Mouse (Mus musculus): ENCODE measurements around the gene Ptpn21. TPM values are rescaled to one million over a fixed set of nuclear protein-coding genes. Genes with fewer than 3 reads are reported as not detected.

Gene Ptpn21
- polyA plus RNA-seq, 1 experiment from 2014 or later, result 7.3 TPM

DNA sequence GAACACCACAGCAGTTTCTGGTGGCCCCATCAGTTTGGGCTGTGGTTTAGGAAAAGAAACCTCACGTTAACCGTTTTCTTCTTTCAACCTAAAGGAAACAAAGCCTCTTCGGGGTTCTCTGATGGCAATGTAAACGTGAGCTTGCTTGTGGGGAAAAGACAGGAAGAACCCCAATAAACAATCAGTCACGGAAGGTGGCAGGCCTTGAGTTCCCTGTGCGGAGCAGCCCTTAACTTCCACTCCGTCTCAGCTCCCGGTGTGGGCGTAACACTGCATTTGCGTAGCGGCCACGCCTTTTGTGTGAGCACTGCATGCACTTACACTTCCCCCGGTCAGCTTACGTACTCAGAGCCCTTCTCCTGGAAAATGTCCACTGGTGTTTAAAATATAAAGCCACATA is 59.9 kb downstream of the Ptpn21 start:
- Histone ChIP-seq H3K9ac (no peak overlapping the region), H3K4me1 (no peaks in the 10 kb centered on the region), H3K27ac (no peak overlapping the region), H3K4me2 (replicated peaks) (no peak overlapping the region), H3K36me3 (peaks cover 26% of the 10 kb centered on the region), H3K9me3 (no peaks in the 10 kb centered on the region), H3K4me3 (no peak overlapping the region), H3K27me3 (replicated peaks) (no peaks in the 10 kb centered on the region)
- WGBS, result 39% methylated on average over 14 of the region's 14 CpGs
- ATAC-seq (ENCODE audit: low FRiP score, low read depth), result no peak

GRCm38 (mm10) chr12:98676861-98677260 is 60.3 kb downstream of the Ptpn21 start:
- Histone ChIP-seq H3K27ac (no peak overlapping the region), H3K36me3 (peaks cover 21% of the 10 kb centered on the region), H3K4me2 (replicated peaks) (no peak overlapping the region), H3K4me3 (no peak overlapping the region), H3K9ac (no peak overlapping the region), H3K27me3 (replicated peaks) (no peaks in the 10 kb centered on the region), H3K4me1 (no peaks in the 10 kb centered on the region), H3K9me3 (no peaks in the 10 kb centered on the region)
- no peak for ATAC-seq (ENCODE audit: low FRiP score, low read depth)
- WGBS, result 95% methylated on average over 6 of the region's 6 CpGs

DNA sequence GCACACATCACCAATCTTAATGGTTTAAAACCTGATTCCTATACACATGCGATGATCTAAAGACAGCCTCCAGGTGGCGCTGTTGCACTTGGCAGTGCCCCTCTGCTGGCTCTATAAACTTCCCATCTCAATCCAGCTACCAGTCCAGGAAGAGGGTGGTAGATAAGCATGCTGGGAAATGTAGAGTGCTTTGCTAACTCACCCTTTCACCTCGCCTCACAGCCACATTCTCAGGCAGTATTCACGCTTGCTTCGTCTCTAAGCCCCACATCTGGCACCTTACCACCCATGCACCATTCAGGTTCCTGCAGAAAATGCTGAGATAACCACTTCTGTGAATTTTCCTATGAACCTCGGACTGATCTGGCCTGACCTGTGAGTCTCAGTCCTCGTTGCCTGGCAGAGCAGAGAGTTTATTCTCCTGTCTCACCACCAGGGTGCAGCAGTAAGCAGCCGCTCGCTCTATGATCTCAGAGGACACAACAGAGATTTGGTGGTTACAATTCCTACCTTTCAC is 62.5 kb downstream of the Ptpn21 start:
- no peaks in the 10 kb centered on the region for H3K9me3 ChIP-seq
- H3K27me3 ChIP-seq (replicated peaks), result no peaks in the 10 kb centered on the region
- H3K4me3 ChIP-seq, result 0 out of 2 replicates have a peak overlapping the region, but pooled peaks have one; percentile 13
- no peaks in the 10 kb centered on the region for H3K4me1 ChIP-seq
- ATAC-seq (ENCODE audit: low FRiP score, low read depth), result peak; percentile 82
- H3K36me3 ChIP-seq, result peaks cover 21% of the 10 kb centered on the region
- no peak overlapping the region for H3K27ac ChIP-seq
- H3K4me2 ChIP-seq (replicated peaks), result peak overlapping the region; percentile 44
- 0 out of 2 replicates have a peak overlapping the region, but pooled peaks have one; percentile 14 for H3K9ac ChIP-seq
- WGBS, result 14% methylated on average over 9 of the region's 9 CpGs

DNA sequence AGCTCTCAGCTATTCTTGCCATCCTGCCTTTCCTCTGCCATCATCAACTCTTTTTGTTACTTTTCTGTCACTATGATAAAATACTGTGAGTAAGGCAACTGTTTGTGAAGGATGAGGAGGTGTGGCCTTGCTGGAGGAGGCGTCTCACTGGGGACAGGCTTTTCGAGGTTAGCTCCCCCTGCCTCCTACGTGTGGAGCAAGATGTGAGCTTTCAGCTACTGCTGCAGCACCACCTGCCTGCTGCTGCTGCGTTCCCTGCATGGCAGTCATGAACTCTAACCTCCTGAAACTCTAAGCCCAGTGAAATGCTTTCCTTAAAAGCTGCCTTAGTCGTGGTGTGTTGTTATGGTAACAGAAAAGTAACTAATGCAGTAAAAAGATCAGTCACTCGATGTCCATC is 63.3 kb downstream of the Ptpn21 start:
- H3K4me1 ChIP-seq, result no peaks in the 10 kb centered on the region
- WGBS, result 64% methylated on average over 6 of the region's 6 CpGs
- no peaks in the 10 kb centered on the region for H3K27me3 ChIP-seq (replicated peaks)
- no peak overlapping the region for H3K9ac ChIP-seq
- no peak overlapping the region for H3K4me3 ChIP-seq
- H3K27ac ChIP-seq, result no peak overlapping the region
- H3K36me3 ChIP-seq, result peaks cover 13% of the 10 kb centered on the region
- H3K4me2 ChIP-seq (replicated peaks), result no peak overlapping the region
- no peak for ATAC-seq (ENCODE audit: low FRiP score, low read depth)
- H3K9me3 ChIP-seq, result no peaks in the 10 kb centered on the region

- 92% methylated on average over 4 of the region's 4 CpGs for WGBS
- Histone ChIP-seq H3K4me2 (replicated peaks) (no peak overlapping the region), H3K27me3 (replicated peaks) (no peaks in the 10 kb centered on the region), H3K4me3 (no peak overlapping the region), H3K36me3 (peaks cover 8% of the 10 kb centered on the region; the same call in 1 of the 2 replicates), H3K27ac (no peak overlapping the region), H3K9me3 (no peaks in the 10 kb centered on the region), H3K4me1 (no peaks in the 10 kb centered on the region), H3K9ac (no peak overlapping the region)
- no peak for ATAC-seq (ENCODE audit: low FRiP score, low read depth)
These were observed 66.8 kb downstream of the Ptpn21 start for GRCm38 (mm10) chr12:98670429-98670828.

DNA sequence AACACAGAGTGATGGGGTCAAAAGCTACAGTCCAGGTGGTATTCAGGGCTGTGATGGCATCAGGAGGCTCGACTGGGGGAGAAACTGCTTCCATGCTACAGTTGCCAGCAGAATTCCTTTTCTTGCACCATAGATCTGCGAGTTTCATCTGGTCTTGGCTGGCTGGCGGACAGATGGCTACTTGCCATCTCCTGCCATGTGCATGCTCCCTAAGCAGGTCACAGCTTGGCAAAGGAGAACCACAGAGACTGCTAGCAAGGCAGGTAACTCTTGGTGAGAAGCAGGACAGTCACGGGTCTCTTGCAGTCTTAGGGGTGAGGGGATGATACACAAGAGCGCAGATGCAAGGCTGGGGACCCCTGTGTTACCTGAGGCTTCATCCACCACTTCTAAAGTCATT is 67.3 kb downstream of the Ptpn21 start:
- no peaks in the 10 kb centered on the region for H3K9me3 ChIP-seq
- no peak overlapping the region for H3K9ac ChIP-seq
- H3K4me3 ChIP-seq, result no peak overlapping the region
- H3K27ac ChIP-seq, result no peak overlapping the region
- H3K27me3 ChIP-seq (replicated peaks), result no peaks in the 10 kb centered on the region
- peaks cover 11% of the 10 kb centered on the region; the same call in 1 of the 2 replicates for H3K36me3 ChIP-seq
- 92% methylated on average over 5 of the region's 5 CpGs for WGBS
- H3K4me1 ChIP-seq, result no peaks in the 10 kb centered on the region
- H3K4me2 ChIP-seq (replicated peaks), result no peak overlapping the region
- no peak for ATAC-seq (ENCODE audit: low FRiP score, low read depth)

DNA sequence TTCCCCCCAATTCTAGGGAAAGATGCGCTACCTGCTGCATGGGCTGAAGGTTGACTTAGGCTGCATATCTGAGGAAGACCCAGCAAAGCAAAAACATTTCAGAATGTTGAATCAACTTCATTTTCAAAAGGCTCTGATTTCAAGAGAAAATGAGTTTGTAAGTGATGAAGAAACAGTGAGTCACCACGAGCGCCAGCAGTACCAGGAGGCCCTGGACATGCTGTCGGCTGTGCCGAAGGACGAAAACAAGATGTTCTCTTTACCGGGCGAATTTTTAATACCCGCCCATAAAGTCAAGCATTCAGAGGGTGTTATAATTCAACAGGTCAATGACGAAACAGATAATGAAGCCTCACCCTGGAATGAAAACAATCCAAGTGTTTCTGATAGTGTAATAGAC is 68.1 kb downstream of the Ptpn21 start:
- Histone ChIP-seq H3K9ac (no peak overlapping the region), H3K4me3 (no peak overlapping the region), H3K9me3 (no peaks in the 10 kb centered on the region), H3K4me2 (replicated peaks) (no peak overlapping the region), H3K27me3 (replicated peaks) (no peaks in the 10 kb centered on the region), H3K27ac (no peak overlapping the region), H3K36me3 (peaks cover 11% of the 10 kb centered on the region; the same call in 1 of the 2 replicates), H3K4me1 (no peaks in the 10 kb centered on the region)
- WGBS, result 93% methylated on average over 10 of the region's 10 CpGs
- no peak for ATAC-seq (ENCODE audit: low FRiP score, low read depth)

GRCm38 (mm10) chr12:98668132-98668814 is 68.9 kb downstream of the Ptpn21 start:
- ATAC-seq (ENCODE audit: low FRiP score, low read depth), result no peak
- Histone ChIP-seq H3K36me3 (peaks cover 7% of the 10 kb centered on the region; the same call in 1 of the 2 replicates), H3K27ac (no peak overlapping the region), H3K4me1 (no peaks in the 10 kb centered on the region), H3K4me2 (replicated peaks) (no peak overlapping the region), H3K9me3 (no peaks in the 10 kb centered on the region), H3K4me3 (no peak overlapping the region), H3K27me3 (replicated peaks) (no peaks in the 10 kb centered on the region), H3K9ac (no peak overlapping the region)
- WGBS, result 88% methylated on average over 10 of the region's 10 CpGs

GRCm38 (mm10) chr12:98662617-98663016 is 74.6 kb downstream of the Ptpn21 start:
- Histone ChIP-seq H3K9ac (no peak overlapping the region), H3K4me3 (no peak overlapping the region), H3K4me1 (no peaks in the 10 kb centered on the region), H3K27ac (no peak overlapping the region), H3K36me3 (peaks cover 20% of the 10 kb centered on the region), H3K4me2 (replicated peaks) (no peak overlapping the region), H3K27me3 (replicated peaks) (no peaks in the 10 kb centered on the region), H3K9me3 (no peaks in the 10 kb centered on the region)
- no peak for ATAC-seq (ENCODE audit: low FRiP score, low read depth)
- 95% methylated on average over 7 of the region's 7 CpGs for WGBS

DNA sequence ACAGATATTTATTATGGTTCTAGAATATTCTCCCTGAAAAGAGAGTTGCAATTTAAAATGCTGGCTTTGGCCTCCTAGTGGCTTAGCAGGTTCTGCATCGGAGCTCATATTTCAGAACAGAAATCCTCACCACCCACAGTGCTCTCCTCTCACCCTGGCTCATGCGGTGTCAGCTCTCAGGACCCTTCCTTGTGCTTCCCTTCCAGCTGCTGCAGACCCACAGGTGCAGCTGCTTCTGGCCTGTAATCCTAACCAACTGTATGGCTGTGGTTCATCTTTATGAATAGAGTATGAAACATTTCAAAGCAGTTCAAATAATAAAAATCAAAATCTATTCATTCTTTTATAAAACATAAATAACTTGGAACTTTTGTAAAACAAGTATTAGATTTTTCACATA is 80.3 kb downstream of the Ptpn21 start:
- no peaks in the 10 kb centered on the region for H3K4me1 ChIP-seq
- ATAC-seq (ENCODE audit: low FRiP score, low read depth), result no peak
- no peak overlapping the region for H3K9ac ChIP-seq
- no peak overlapping the region for H3K27ac ChIP-seq
- H3K36me3 ChIP-seq, result peaks cover 15% of the 10 kb centered on the region
- 77% methylated on average over 2 of the region's 2 CpGs for WGBS
- H3K4me3 ChIP-seq, result no peak overlapping the region
- H3K9me3 ChIP-seq, result no peaks in the 10 kb centered on the region
- H3K4me2 ChIP-seq (replicated peaks), result no peak overlapping the region
- H3K27me3 ChIP-seq (replicated peaks), result no peaks in the 10 kb centered on the region

DNA sequence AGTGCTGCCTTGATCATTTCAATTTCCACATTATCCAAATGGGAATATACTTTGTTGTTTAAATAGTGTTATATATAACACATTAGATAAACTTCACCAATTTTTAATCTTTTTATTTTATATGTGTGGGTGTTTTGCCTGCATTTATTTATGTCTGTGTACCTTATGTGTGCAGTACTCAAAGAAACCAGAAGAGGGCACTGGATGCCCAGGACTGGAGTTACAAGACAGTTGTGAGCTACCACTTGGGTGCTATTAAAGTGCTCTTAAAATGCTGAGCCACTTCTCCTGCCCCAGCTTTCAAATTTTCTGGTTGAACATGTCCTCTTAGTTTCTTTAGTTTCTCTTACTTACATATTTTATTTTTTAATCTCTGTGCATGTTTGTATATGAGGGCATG is 92.4 kb downstream of the Ptpn21 start:
- no peak overlapping the region for H3K4me3 ChIP-seq
- H3K9ac ChIP-seq, result no peak overlapping the region
- no peaks in the 10 kb centered on the region for H3K9me3 ChIP-seq
- H3K27me3 ChIP-seq (replicated peaks), result no peaks in the 10 kb centered on the region
- no peaks in the 10 kb centered on the region for H3K4me1 ChIP-seq
- no peak overlapping the region for H3K4me2 ChIP-seq (replicated peaks)
- no peak overlapping the region for H3K27ac ChIP-seq
- peaks cover 11% of the 10 kb centered on the region for H3K36me3 ChIP-seq
- no peak for ATAC-seq (ENCODE audit: low FRiP score, low read depth)

DNA sequence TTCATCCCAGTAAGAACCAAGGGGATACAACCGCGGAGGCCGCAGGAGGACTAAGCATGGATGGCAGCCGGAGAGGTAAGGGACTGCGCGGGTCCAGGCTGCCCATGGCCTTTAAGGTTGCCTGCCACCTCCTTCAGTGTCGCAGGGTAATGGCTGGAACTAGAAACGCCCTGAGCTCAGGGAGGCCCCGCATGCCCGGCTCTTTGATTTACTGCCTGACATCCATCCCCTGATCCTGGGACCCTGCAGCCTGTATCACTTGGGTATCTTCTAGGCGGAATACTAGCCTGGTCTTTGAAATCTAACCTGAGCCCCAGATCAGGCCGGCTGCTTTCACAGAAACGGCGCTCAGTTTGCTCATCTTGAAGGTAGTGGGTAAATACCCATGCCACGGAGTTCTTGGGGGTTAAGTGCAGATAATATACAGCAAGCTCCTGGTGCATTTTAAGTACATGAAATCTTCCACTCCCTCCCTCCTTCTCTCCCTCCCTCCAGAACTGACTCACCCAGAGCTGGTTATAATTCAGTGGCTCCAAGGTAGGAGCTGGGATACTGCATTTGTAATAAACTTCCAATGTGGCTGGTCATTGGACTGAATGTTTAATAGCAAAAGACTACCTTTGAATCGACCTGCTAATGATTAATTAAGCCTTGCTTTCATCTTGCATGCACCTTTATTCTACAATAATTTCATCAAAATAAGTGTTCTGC is 108.8 kb downstream of the Ptpn21 start:
- Histone ChIP-seq H3K4me1 (0 out of 2 replicates have a peak, but pooled peaks cover 4% of the 10 kb centered on the region), H3K4me2 (replicated peaks) (peak overlapping the region; percentile 65), H3K27ac (no peak overlapping the region; the same call in 1 of the 2 replicates), H3K36me3 (no peaks in the 10 kb centered on the region; the same call in 1 of the 2 replicates), H3K27me3 (replicated peaks) (no peaks in the 10 kb centered on the region), H3K9ac (peak overlapping the region; percentile 63), H3K9me3 (peaks cover 4% of the 10 kb centered on the region; the same call in 1 of the 2 replicates), H3K4me3 (peak overlapping the region; percentile 71)
- ATAC-seq (ENCODE audit: low FRiP score, low read depth), result peak; percentile 92
- WGBS, result 2% methylated on average over 16 of the region's 16 CpGs

All from neural tube, embryonic 12.5 days (tissue).